Mouse (Mus musculus) olfactory bulb, adult 2 months (tissue): ENCODE measurements around the gene E130114P18Rik.

Experiments used
- CTCF ChIP-seq: fragments of 200-500 bp; IDR thresholded peaks from 2 replicates; pipeline ENCODE4 v1.5.1; 2012; ENCODE audit warnings: low read depth, mild to moderate bottlenecking, low read length, moderate library complexity; ENCODE audit not compliant: insufficient read depth
- POLR2A ChIP-seq: fragments of 200-500 bp; IDR thresholded peaks from 2 replicates; pipeline ENCODE4 v1.6.1; 2012; ENCODE audit warnings: mild to moderate bottlenecking, low read depth, low read length, moderate library complexity; ENCODE audit not compliant: insufficient read depth

GRCm38 (mm10) chr4:97597443-97597842 lies 180.4 kb downstream of the E130114P18Rik start:
- TF ChIP-seq CTCF (no peak), POLR2A (no peak)
